In genomic region chr17:5089541-5089940, GRCm38 (mm10) we compare ENCODE assay signal across 8 mouse cellular contexts.
DNase-seq lines count a peak whose midpoint lies in the region; ATAC-seq and TF ChIP-seq lines count a peak whose summit lies in the region.

No protein-coding gene starts in this region.

- H3K27ac ChIP-seq in heart, embryonic 11.5 days (ENCODE audit: low read depth, low read length), result no peak overlapping the region
- H3K27ac ChIP-seq in ES-E14 (ENCODE audit: insufficient read depth, low read depth, low read length, poor library complexity, severe bottlenecking), result peak overlapping the region; percentile 61; the same call in 1 of the 2 replicates
- H3K27ac ChIP-seq in intestine, embryonic 15.5 days, result 0 out of 2 replicates have a peak overlapping the region, but pooled peaks have one; percentile 32

- in situ Hi-C loops in ES-E14 (cut with MboI; ENCODE audit: low sequenced_read_pairs in 2 of 2, unreplicated experiment in 2 of 2), result no loop called here

- no peak overlapping the region for H3K9ac ChIP-seq in heart, embryonic 11.5 days (ENCODE audit: low read depth, low read length)
- H3K9ac ChIP-seq in ES-E14 (ENCODE audit: insufficient read depth, low read depth, low read length, poor library complexity, severe bottlenecking), result no peak overlapping the region
- no peak overlapping the region for H3K9ac ChIP-seq in intestine, embryonic 15.5 days

- ATAC-seq in heart, embryonic 11.5 days (replicated peaks; ENCODE audit: insufficient number of reproducible peaks, low FRiP score, low TSS enrichment), result no peak
- peak; percentile 76 for ATAC-seq in intestine, embryonic 15.5 days
- ATAC-seq in megakaryocyte progenitor cell, adult 5-6 weeks (replicated peaks; ENCODE audit: poor library complexity), result peak; percentile 49

- no peaks in the 10 kb centered on the region for H3K9me3 ChIP-seq in heart, embryonic 11.5 days (replicated peaks; ENCODE audit: control insufficient read depth, low read length)
- no peaks in the 10 kb centered on the region for H3K9me3 ChIP-seq in ES-E14 (ENCODE audit: control insufficient read depth, insufficient read depth, low read depth, low read length)
- no peaks in the 10 kb centered on the region for H3K9me3 ChIP-seq in intestine, embryonic 15.5 days

- peak overlapping the region; percentile 14; the same call in 1 of the 2 replicates for H3K4me3 ChIP-seq in heart, embryonic 11.5 days (ENCODE audit: low read depth, low read length)
- H3K4me3 ChIP-seq in ES-E14 (ENCODE audit: insufficient read depth in 1 of 2, low read depth in 1 of 2, low read length in 2 of 2, poor library complexity in 1 of 2, severe bottlenecking in 1 of 2), result 0 out of 4 replicates have a peak overlapping the region, but pooled peaks of 1 of the 2 experiments have one; percentile 11
- no peak overlapping the region for H3K4me3 ChIP-seq in intestine, embryonic 15.5 days (replicated peaks)

- no peak for DNase-seq in heart, postnatal 14 days
- DNase-seq in ES-E14 (ENCODE audit: low read depth, low spot score), result peak; percentile 78
- no peak for DNase-seq in gastrocnemius, adult 8-10 months (ENCODE audit: low spot score in 2 of 2)
- no peak for DNase-seq in right cerebral cortex, postnatal 10 days (ENCODE audit: low spot score in 2 of 2)
- DNase-seq in lung, postnatal 4 days, result no peak

- no peaks in the 10 kb centered on the region; the same call in 1 of the 2 replicates for H3K27me3 ChIP-seq in heart, embryonic 11.5 days (ENCODE audit: control insufficient read depth, insufficient read depth, low read length)
- H3K27me3 ChIP-seq in intestine, embryonic 15.5 days (replicated peaks), result no peaks in the 10 kb centered on the region

- H3K4me2 ChIP-seq in heart, embryonic 11.5 days, result peak overlapping the region; percentile 51
- H3K4me2 ChIP-seq in intestine, embryonic 15.5 days (replicated peaks), result peak overlapping the region; percentile 47

- WGBS in heart, embryonic 11.5 days (ENCODE audit: insufficient replicate concordance), result 23% methylated on average over 12 of the region's 12 CpGs
- WGBS in intestine, embryonic 15.5 days, result 18% methylated on average over 12 of the region's 12 CpGs

- H3K4me1 ChIP-seq in heart, embryonic 11.5 days (ENCODE audit: control insufficient read depth, insufficient read depth, low read length), result peaks cover 40% of the 10 kb centered on the region
- H3K4me1 ChIP-seq in ES-E14 (ENCODE audit: control insufficient read depth in 2 of 2, insufficient read depth in 2 of 2, low read length in 2 of 2, poor library complexity in 1 of 2), result peaks cover 13 to 45% of the 10 kb centered on the region in 2 experiments
- peaks cover 41% of the 10 kb centered on the region for H3K4me1 ChIP-seq in intestine, embryonic 15.5 days (replicated peaks)

- intact Hi-C loops in heart, postnatal 14 days (cut with DNase I), result no loop called here

- no peaks in the 10 kb centered on the region for H3K36me3 ChIP-seq in heart, embryonic 11.5 days (ENCODE audit: control insufficient read depth, insufficient read depth, low read length)
- H3K36me3 ChIP-seq in ES-E14 (ENCODE audit: control insufficient read depth, insufficient read depth, low read length, poor library complexity, severe bottlenecking), result no peaks in the 10 kb centered on the region; the same call in 1 of the 2 replicates
- H3K36me3 ChIP-seq in intestine, embryonic 15.5 days, result no peaks in the 10 kb centered on the region

TF ChIP-seq in ES-E14, 5 proteins besides CTCF, POLR2A, EP300 and RAD21:
- no peak for TF ChIP-seq CHD2 (IDR thresholded peaks at IDR 0.05; ENCODE audit: low read depth, low read length)
- TF ChIP-seq MAFK (IDR thresholded peaks at IDR 0.05; ENCODE audit: insufficient read depth, low read depth, low read length), result no peak
- TF ChIP-seq HCFC1 (IDR thresholded peaks at IDR 0.05; ENCODE audit: borderline replicate concordance, insufficient read depth, low read length), result no peak
- no peak for TF ChIP-seq ZNF384 (IDR thresholded peaks at IDR 0.05; ENCODE audit: low read depth, low read length)
- TF ChIP-seq ZC3H11A (IDR thresholded peaks at IDR 0.05; ENCODE audit: borderline replicate concordance, low read depth, low read length), result no peak
